In the genomic region with DNA sequence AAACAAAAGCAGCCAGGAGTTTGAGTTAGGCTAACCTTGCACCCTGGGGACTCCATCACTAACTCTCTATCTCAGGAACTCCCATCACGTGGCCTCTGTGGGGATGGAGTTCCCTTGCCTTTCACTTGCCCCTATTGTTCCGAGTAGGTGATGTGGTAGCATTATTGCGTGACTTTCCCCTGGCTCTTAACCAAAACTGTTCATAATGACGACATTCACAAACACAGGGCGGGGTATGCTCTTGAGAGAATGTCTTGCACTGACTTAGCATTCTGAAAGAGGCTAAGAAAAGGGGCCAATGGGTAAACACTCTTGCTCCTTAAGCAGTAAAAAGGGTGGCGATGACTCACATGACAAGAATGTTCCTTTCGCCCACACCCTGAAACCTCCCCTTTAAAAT, we compare ENCODE assay signal across 13 mouse cellular contexts. TPM values are rescaled to one million over a fixed set of nuclear protein-coding genes. Genes with fewer than 3 reads are reported as not detected.
DNase-seq lines count a peak whose midpoint lies in the region; ATAC-seq and TF ChIP-seq lines count a peak whose summit lies in the region.
"Had no signal": no experiment of that assay in that cellular context is flagged by ENCODE, and none has a peak within 500 bp of the region (broad histone marks: within the 10 kb centered on the region; RNA-seq: fewer than 3 reads in every experiment).

No protein-coding gene starts in this region.

- H3K27me3 ChIP-seq in forebrain, embryonic 15.5 days: no peaks in the 10 kb centered on the region
- no peaks in the 10 kb centered on the region for H3K27me3 ChIP-seq in myocyte (ENCODE audit: control insufficient read depth, insufficient read depth, insufficient read length)
- H3K27me3 ChIP-seq in midbrain, embryonic 16.5 days (ENCODE audit: control insufficient read depth, insufficient read depth, low read depth, low read length): no peaks in the 10 kb centered on the region
- H3K27me3 ChIP-seq: midbrain, embryonic 15.5 days had no signal

- ATAC-seq in forebrain, embryonic 15.5 days (replicated peaks): peak; percentile 58
- no peak for ATAC-seq in midbrain, embryonic 16.5 days
- ATAC-seq: midbrain, embryonic 15.5 days had no signal

- H3K4me3 ChIP-seq in forebrain, embryonic 15.5 days: no peak overlapping the region
- H3K4me3 ChIP-seq in myocyte: no peak overlapping the region
- H3K4me3 ChIP-seq in midbrain, embryonic 16.5 days (ENCODE audit: low read depth, low read length): no peak overlapping the region
- H3K4me3 ChIP-seq: hindbrain, embryonic 10.5 days; midbrain, embryonic 15.5 days had no signal

- H3K36me3 ChIP-seq in forebrain, embryonic 15.5 days: no peaks in the 10 kb centered on the region
- H3K36me3 ChIP-seq in myocyte (ENCODE audit: control insufficient read depth, insufficient read depth): no peaks in the 10 kb centered on the region
- H3K36me3 ChIP-seq in midbrain, embryonic 16.5 days (ENCODE audit: control insufficient read depth, insufficient read depth, low read length): no peaks in the 10 kb centered on the region
- H3K36me3 ChIP-seq: hindbrain, embryonic 10.5 days; midbrain, embryonic 15.5 days had no signal

- H3K27ac ChIP-seq in forebrain, embryonic 15.5 days (replicated peaks): no peak overlapping the region
- no peak overlapping the region for H3K27ac ChIP-seq in midbrain, embryonic 16.5 days (ENCODE audit: low read length)
- H3K27ac ChIP-seq: hindbrain, embryonic 10.5 days; liver, embryonic 14.5 days; midbrain, embryonic 15.5 days had no signal

- DNase-seq in gastrocnemius, adult 8-10 months (ENCODE audit: low spot score in 2 of 2): peak; percentile 7 to 18
- DNase-seq in gastrocnemius, postnatal 10 days: no peak
- DNase-seq in ES-CJ7 (ENCODE audit: low read depth, low spot score): peak; percentile 88
- no peak for DNase-seq in cerebellum, postnatal 25 days
- no peak for DNase-seq in kidney, postnatal 4 days
- DNase-seq: adrenal gland, adult 2 months; cerebellum, adult 11-12 months had no signal

- no peak for TF ChIP-seq POLR2A in myocyte (IDR thresholded peaks at IDR 0.05; ENCODE audit: insufficient read length, low read depth)

- H3K9me3 ChIP-seq in forebrain, embryonic 15.5 days: no peaks in the 10 kb centered on the region
- H3K9me3 ChIP-seq in midbrain, embryonic 16.5 days (replicated peaks; ENCODE audit: control insufficient read depth, low read length, poor library complexity, severe bottlenecking): no peaks in the 10 kb centered on the region
- H3K9me3 ChIP-seq: hindbrain, embryonic 10.5 days; midbrain, embryonic 15.5 days had no signal

- no peak overlapping the region for H3K4me2 ChIP-seq in forebrain, embryonic 15.5 days (replicated peaks)
- peak overlapping the region; percentile 40 for H3K4me2 ChIP-seq in myocyte (ENCODE audit: low read depth)
- H3K4me2 ChIP-seq in midbrain, embryonic 16.5 days (ENCODE audit: low read length): no peak overlapping the region
- H3K4me2 ChIP-seq: midbrain, embryonic 15.5 days had no signal

- H3ac ChIP-seq in myocyte (ENCODE audit: control insufficient read depth, insufficient read length): no peak overlapping the region

- no peaks in the 10 kb centered on the region for H3K79me2 ChIP-seq in myocyte (ENCODE audit: control insufficient read depth, insufficient read depth)

- H3K9ac ChIP-seq in forebrain, embryonic 15.5 days (replicated peaks): no peak overlapping the region
- no peak overlapping the region for H3K9ac ChIP-seq in midbrain, embryonic 16.5 days (ENCODE audit: low read depth, low read length)
- H3K9ac ChIP-seq: liver, embryonic 14.5 days; midbrain, embryonic 15.5 days had no signal

- 33% methylated on average over 7 of the region's 7 CpGs for WGBS in forebrain, embryonic 15.5 days
- WGBS in midbrain, embryonic 16.5 days: 64% methylated on average over 7 of the region's 7 CpGs

- H3K4me1 ChIP-seq in forebrain, embryonic 15.5 days: no peaks in the 10 kb centered on the region
- H3K4me1 ChIP-seq in midbrain, embryonic 16.5 days (ENCODE audit: control insufficient read depth, insufficient read depth, low read length): no peaks in the 10 kb centered on the region
- H3K4me1 ChIP-seq: hindbrain, embryonic 10.5 days; midbrain, embryonic 15.5 days had no signal

TF ChIP-seq in myocyte, 11 proteins besides CTCF, POLR2A, EP300 and RAD21:
- TF ChIP-seq SRF (IDR thresholded peaks at IDR 0.05; ENCODE audit: control insufficient read depth, insufficient read length, low read depth): no peak
- TF ChIP-seq TCF3 (IDR thresholded peaks at IDR 0.05; ENCODE audit: insufficient read length, low read depth): no peak
- TF ChIP-seq USF1 (IDR thresholded peaks at IDR 0.05; ENCODE audit: low read depth): peak; percentile 87
- no peak for TF ChIP-seq E2F4 (IDR thresholded peaks at IDR 0.05; ENCODE audit: insufficient read depth)
- TF ChIP-seq MYOD1 (IDR thresholded peaks at IDR 0.05; ENCODE audit: control insufficient read depth in 1 of 3, insufficient read length in 2 of 3, low read depth in 2 of 3): no peak
- TF ChIP-seq REST (IDR thresholded peaks at IDR 0.05; ENCODE audit: insufficient read depth, insufficient read length): no peak
- TF ChIP-seq TCF12 (IDR thresholded peaks at IDR 0.05; ENCODE audit: insufficient read depth, poor library complexity, severe bottlenecking): no peak
- no peak for TF ChIP-seq MYOG (IDR thresholded peaks at IDR 0.05; ENCODE audit: control insufficient read depth in 1 of 3, insufficient read depth in 1 of 3, insufficient read length in 2 of 3, low read depth in 2 of 3)
- no peak for TF ChIP-seq POLR2AphosphoS2 (IDR thresholded peaks at IDR 0.05; ENCODE audit: insufficient read length, low read depth)

RNA-seq across cellular contexts. Expression of a gene that starts 15.5 kb away (rescaled TPM):
- total RNA-seq in gastrocnemius, adult 8-10 months (2022): under 1 TPM; 0.07 to 0.16 (median 0.12) TPM
- total RNA-seq in gastrocnemius, postnatal 10 days (2021): under 1 TPM; 0.33 to 0.77 TPM
- 0.04 TPM in 1 of 2 replicates, not detected in the other for polyA plus RNA-seq in forebrain, embryonic 15.5 days (2015; fragmentation: Nextera tagmentation; extraction: Ambion mirVana)
- 10.5 TPM for polyA plus RNA-seq in myocyte (2012; fragmentation: generic; extraction: Trizol)
- 0.09 and 0.11 TPM in 2 replicates for polyA plus RNA-seq in midbrain, embryonic 16.5 days (2015; fragmentation: Nextera tagmentation; extraction: Ambion mirVana)

Comparison
In these comparisons a context has a peak if more than half of its experiments do, and no peak if none do; other contexts are left out.
1. DNase-seq: peak in gastrocnemius, adult 8-10 months (2 of 2) and ES-CJ7 (single experiment); none in gastrocnemius, postnatal 10 days (single experiment), cerebellum, postnatal 25 days (0 of 2) and kidney, postnatal 4 days (0 of 2).
2. RNA of a gene that starts 15.5 kb away (polyA plus RNA-seq): 10.5 TPM in myocyte (single experiment); 0.09 to 0.11 TPM in midbrain, embryonic 16.5 days and 0.04 TPM in forebrain, embryonic 15.5 days; every median in the first group is over 10 times any median in the second.